Mouse (Mus musculus) retina, embryonic 14.5 days (tissue): ENCODE results near the gene E2f4.

ENCODE experiments used
- DNase-seq: peaks from one replicate; pipeline ENCODE4 v3.0.0-alpha.2; 2015; ENCODE audit warnings: low spot score

The E2f4 gene

DNA sequence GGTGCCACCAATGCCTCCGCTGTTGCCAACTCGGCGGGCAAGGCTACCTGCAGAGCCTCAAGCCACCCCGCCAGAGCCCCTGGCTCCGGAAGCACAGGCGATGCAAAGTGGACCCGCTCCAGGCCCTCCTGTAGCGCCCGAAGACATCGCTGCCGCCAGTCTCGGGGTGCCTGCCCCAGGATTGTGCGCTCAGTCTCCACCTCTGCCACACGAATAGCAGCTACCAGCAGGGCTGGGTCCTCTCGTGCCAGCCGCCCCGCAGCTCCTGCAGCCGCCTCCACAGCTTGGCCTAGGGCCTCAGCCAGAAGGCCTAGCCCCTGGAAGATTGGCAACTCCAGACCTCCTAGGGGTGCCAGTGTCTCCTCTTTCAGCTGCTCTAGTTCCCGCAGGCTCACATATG, 4.1 kb upstream of the E2f4 start:
- DNase-seq: no peak

DNA sequence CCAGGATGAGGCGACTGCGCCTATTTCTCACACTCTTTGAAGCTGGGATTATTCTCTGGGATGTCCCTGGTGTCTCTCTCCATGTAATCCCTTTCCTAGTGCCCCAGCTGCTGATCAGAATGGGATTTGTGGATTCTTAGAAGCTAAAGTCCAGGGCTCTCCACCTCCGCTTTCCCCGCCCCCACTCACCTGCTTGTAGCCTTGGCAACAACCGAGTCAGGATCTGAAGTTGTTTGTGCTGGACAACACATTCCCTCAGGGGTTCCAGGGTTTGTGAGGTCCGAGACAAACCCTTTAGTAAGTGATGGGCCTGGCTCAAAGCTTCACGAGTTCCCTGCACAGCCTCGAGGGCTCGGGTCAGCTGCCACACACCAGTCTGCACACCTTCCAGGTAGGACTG, 2.7 kb upstream of the E2f4 start:
- DNase-seq: no peak

DNA sequence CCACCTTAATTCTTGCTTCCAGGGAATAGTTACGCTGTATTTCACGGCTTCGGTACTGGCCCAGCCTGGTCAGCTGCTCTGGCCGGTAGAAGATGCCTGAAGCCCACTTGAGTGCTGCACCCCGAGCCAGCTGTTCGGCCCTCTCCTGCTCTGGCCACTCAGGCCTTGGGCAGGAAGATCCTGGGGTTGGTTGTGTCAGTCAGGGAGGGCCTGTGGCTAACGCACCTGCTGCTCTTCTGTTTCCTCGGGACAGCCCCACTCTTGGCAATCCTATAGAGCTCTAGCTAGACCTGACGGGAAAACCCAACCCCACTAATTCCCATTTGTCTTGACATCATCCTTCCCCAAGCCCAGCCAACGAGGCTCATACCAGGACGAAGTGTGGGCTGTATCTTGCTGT, 2.2 kb upstream of the E2f4 start:
- DNase-seq: no peak

DNA sequence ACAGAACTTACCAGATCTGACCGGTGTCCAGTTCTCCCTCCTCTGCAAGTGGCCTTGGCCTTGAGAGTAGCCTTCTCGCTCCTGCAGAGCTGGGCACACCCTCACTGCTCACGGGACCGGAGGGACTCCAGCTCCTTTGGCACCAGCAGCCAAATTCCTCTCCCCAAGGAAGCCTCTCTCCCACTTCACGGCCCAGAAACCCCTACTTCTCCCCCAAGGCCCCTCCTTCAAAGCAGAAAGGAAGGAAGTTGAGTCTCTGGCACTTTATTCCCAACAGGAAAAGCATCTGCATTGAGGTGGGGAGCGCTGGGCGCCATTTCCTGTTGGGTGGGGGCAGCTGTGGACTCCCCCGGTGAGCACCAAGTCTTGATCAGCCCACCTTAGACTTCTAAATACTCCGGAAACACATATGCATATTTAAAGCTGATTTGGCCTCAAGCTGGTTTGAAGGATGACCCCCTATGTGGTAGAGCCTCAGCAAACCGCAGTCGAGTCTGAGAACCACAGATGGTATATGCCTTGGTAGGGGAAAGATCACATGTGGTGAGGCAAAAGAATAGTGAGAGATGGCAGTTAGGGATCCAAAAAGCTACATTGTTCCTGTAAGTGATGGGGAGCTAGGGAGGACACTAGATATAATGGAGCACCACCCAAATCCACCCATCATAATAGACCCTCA, 1.4 kb upstream of the E2f4 start, which contains the start of gene Exoc3l:
Exoc3l (minus strand) TSS at position 207 of the 679 bp plus-strand sequence.
- DNase-seq: no peak

DNA sequence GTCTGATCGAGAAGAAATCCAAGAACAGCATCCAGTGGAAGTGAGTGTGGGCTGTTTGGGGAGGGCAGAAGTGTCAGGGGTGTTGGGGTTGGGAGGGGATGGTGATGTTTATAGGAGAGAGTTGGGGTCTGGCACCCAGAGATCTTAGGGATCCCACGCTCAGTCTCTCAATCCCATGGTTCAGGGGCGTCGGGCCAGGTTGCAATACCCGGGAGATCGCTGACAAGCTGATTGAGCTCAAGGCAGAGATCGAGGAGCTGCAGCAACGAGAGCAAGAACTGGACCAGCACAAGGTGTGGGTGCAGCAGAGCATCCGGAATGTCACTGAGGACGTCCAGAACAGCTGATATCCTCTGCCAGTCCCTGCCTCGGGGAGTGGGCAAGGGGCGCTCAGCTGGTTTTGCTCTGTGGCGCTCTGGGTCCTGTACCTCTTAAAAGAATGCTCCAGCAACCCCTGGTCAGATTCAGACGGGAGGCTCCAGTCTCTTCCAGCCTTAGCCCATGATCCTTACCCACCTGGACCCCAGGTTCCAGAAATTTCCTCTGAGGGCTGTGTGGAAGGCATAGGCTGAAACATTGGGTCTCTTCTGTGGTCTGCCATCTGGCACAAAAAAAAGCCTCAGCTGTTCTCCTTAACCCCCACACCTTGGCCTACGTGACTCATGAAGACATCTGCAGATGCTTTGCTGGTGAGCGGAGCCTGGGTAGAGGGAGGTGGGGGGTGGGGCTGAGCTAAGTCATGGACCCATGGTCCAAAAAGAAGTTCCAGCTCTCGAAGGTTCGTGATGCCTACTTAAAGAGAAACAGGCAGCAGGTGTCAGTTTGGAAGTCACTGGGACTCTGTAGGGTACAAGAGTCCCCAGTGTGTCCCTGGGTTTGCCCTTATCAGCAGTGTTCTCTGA, 1.1 kb downstream of the E2f4 start:
- no peak for DNase-seq

GRCm38 (mm10) chr8:105299962-105300361, 2.5 kb downstream of the E2f4 start:
- DNase-seq: no peak

DNA sequence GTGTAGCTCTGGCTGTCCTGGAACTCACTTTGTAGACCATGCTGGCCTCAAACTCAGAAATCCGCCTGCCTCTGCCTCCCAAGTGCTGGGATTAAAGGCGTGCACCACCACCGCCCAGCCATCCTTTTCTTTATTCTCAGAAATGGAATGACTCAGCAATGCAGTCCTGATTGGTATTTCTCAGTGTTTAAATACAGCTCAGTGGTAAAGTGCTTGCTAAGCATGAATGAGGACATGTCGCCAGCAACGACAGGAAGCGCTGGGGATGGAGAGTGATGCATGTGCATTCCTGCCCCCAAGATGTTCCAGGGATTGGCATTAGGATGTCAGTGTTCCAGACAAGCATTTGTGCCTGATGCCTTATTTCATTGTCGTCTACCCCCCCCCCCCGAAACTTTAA, 5.9 kb downstream of the E2f4 start:
- no peak for DNase-seq

GRCm38 (mm10) chr8:105303874-105304273, 6.4 kb downstream of the E2f4 start:
- DNase-seq: no peak

- DNase-seq: no peak
Observed at GRCm38 (mm10) chr8:105304325-105305210, 7.1 kb downstream of the E2f4 start.

- peak; percentile 44 for DNase-seq
Observed at GRCm38 (mm10) chr8:105305211-105306145, 8.0 kb downstream of the E2f4 start, which contains the start of gene Elmo3. TSS of gene Elmo3 (plus strand) at chr8:105305601.

DNA sequence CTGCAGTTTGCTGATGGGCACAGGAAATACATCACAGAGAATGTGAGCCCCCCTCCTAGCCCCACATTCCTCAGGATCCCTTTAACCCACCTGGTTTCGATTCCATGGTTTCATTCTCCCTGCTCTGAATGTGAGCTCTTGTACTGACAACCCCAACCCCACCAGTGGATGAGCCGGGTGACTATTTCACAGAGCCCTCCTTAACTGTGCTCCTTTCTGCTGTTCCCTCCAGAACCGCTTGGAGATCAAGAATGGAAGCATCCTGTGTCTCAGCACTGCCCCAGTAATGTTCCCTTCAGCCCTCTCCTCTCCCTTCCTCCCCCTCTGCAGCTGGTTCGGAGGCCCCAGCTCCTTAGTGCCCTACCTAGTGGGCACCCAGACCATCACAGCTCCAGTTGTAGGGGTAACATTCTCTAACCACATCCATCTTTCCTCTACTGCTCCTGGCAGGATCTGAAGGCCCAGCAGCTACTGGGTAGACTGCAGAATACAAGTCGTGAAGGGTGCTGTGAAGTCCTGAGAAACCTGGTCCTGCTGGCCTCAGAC, 8.8 kb downstream of the E2f4 start:
- no peak for DNase-seq

DNA sequence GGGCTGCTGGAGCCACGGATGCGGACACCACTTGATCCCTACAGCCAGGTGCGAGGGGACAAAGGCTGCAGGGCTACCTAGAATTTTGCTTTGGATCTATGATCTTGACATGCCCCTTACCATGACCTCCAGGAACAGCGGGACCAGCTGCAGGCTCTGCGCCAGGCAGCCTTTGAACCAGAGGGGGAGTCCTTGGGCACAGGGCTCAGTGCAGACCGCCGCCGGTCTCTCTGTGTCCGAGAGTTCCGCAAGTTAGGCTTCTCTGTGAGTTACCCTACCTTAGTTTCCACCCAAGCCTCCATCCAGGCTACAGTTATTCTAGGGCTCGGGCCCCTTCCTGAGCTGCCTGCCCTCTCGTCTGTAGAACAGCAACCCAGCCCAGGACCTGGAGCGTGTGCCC, 10.2 kb downstream of the E2f4 start:
- DNase-seq: no peak

- DNase-seq: no peak
Observed at GRCm38 (mm10) chr8:105308428-105308827, 11.0 kb downstream of the E2f4 start.

- DNase-seq: no peak
Observed at GRCm38 (mm10) chr8:105309142-105309847, 11.8 kb downstream of the E2f4 start.

DNA sequence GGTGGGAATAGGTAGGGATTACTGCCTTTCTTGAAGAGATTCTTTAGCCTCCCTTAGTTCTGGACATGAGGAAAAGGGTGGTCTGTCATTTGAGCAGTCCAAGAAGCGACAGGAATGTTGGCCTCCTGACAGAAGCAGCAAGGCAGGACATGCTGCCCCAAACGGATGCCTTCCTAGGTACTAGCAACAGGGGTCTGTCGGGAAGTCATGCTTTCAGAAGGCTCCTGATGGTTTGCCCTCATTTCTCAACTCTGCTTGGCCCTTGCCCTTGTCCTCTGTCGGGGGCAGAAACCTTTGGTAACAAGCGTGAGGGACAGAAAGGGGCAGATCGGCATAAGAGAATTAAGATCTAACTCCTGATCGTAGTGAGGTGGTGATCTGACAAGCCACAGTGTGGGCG, 12.7 kb downstream of the E2f4 start:
- no peak for DNase-seq

DNA sequence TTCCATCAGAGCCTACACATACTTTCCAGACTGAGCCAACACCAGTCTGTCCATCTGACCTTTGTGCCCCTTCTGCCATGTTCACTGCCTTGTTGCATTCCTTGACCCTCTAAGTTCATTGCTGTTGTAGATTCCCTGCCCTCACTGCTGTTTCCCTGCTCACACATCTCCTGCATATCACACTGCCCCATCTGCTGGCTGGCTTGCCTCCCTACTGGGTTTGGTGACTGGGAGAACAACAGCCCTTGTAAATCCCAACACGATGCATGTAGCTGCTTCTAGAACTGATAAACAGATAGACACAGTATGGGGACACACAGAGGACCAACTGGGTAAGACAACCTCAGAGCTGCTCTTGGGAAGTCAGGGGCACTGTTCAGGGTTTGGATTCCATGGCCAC, 14.3 kb downstream of the E2f4 start:
- DNase-seq: no peak

GRCm38 (mm10) chr8:105312891-105313481, 15.5 kb downstream of the E2f4 start:
- DNase-seq: no peak

GRCm38 (mm10) chr8:105313622-105314402, 16.3 kb downstream of the E2f4 start:
- DNase-seq: no peak
